Mouse (Mus musculus) liver, embryonic 11.5 days (tissue): ENCODE measurements around the gene Angptl2. TPM values are rescaled to one million over a fixed set of nuclear protein-coding genes. Genes with fewer than 3 reads are reported as not detected.

Source experiments
- ATAC-seq: fragments of 200-750 bp; cut with Nextera tagmentation; replicated peaks from 2 replicates; pipeline ENCODE4 v1.8.0; 2017; ENCODE audit warnings: moderate number of reproducible peaks, mild to moderate bottlenecking, moderate TSS enrichment, moderate library complexity; ENCODE audit not compliant: low FRiP score
- DNase-seq: peaks from one replicate; pipeline ENCODE4 v3.0.0-alpha.2; 2017; ENCODE audit warnings: low spot score
- H3K27ac ChIP-seq: fragments of 300-500 bp; sonication (generic); 2 replicates; pipeline ENCODE4 v1.5.1; 2014; ENCODE audit warnings: mild to moderate bottlenecking, low read depth, low read length, control low read depth
- H3K27me3 ChIP-seq: fragments of 300-500 bp; sonication (generic); replicated peaks from 2 replicates; pipeline ENCODE4 v1.6.1; 2014; ENCODE audit warnings: low read length, mixed read lengths; ENCODE audit not compliant: control insufficient read depth, insufficient read depth
- H3K36me3 ChIP-seq: fragments of 300-500 bp; sonication (generic); 2 replicates; pipeline ENCODE4 v1.6.1; 2014; ENCODE audit warnings: mild to moderate bottlenecking, low read length, moderate library complexity, mixed read lengths; ENCODE audit not compliant: control insufficient read depth, insufficient read depth
- H3K4me1 ChIP-seq: fragments of 300-500 bp; sonication (generic); replicated peaks from 2 replicates; pipeline ENCODE4 v1.6.1; 2014; ENCODE audit warnings: low read length, mixed read lengths; ENCODE audit not compliant: control insufficient read depth, insufficient read depth
- H3K4me2 ChIP-seq: fragments of 300-500 bp; sonication (generic); 2 replicates; pipeline ENCODE4 v1.6.1; 2014; ENCODE audit warnings: mild to moderate bottlenecking, control low read depth, moderate library complexity
- H3K4me3 ChIP-seq: fragments of 300-500 bp; sonication (generic); 2 replicates; pipeline ENCODE4 v1.5.1; 2014; ENCODE audit warnings: low read depth, low read length, control low read depth
- H3K9ac ChIP-seq: fragments of 300-500 bp; sonication (generic); 2 replicates; pipeline ENCODE4 v1.6.1; 2014; ENCODE audit warnings: low read depth, low read length, control low read depth
- H3K9me3 ChIP-seq: fragments of 300-500 bp; sonication (generic); 2 replicates; pipeline ENCODE4 v1.6.1; 2016; ENCODE audit warnings: low read length, inconsistent platforms, mixed read lengths; ENCODE audit not compliant: control insufficient read depth
- WGBS: fragments of 180-500 bp; shearing (Covaris S2); extraction: QIAGEN DNeasy Blood & Tissue Kit; methylation state at CpG from one replicate; pipeline ENCODE4 v1.1.7; 2014; 5-methylcytosine and 5-hydroxymethylcytosine counted together
- polyA plus RNA-seq: library from polyadenylated mRNA; unstranded; fragments of >200 nt; fragmentation: Nextera tagmentation; extraction: Ambion mirVana; gene quantifications from 2 replicates; pipeline ENCODE4 v1.2.1, GENCODE M21; 2014

Angptl2 gene
- polyA plus RNA-seq, 1 experiment from 2014 or later, result 11.3 TPM

DNA sequence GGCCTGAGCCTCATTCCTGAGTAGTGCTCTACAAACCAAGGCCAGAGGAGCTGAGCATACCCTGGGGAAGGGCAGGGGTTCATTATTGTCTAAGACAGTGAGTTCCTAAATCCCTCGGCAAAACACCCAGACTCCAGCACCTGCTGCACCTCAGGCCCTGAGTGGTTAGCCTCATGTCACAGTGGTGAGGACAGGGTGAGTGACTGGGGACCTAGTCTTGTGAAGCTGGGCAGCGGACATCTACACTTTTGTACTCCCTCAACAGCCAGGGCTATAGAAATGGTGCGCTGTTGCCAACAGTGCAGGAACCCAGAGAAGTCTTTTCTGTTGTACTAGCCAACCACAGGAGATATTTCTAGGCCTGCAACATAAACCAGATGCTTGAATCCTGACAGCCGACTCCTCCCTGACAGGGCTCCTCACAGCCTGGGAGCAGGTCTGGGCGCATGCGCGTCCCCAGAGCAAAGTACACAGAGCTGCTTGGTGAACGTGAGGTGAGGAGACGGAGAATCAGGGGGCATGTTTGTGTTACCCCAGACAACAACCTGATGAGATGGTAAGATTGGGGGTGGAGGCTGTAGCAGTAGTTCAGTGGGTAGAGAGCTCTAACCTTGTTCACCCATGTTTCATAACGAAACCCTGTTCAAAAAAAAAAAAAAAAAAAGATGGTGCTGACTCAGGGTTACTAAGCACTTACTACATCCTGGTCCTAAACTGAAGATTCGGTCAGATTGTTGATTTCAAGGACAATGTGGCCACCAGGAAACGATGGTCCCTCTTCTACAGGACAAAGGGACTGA lies 38.2 kb upstream of the Angptl2 start:
- WGBS, result 63% methylated on average over 12 of the region's 12 CpGs
- ATAC-seq (0 out of 2 replicates have a peak, but pooled peaks have one; percentile 23), DNase-seq (peak; percentile 56)
- Histone ChIP-seq H3K4me2 (0 out of 2 replicates have a peak overlapping the region, but pooled peaks have one; percentile 7), H3K4me1 (peaks cover 8% of the 10 kb centered on the region), H3K9me3 (no peaks in the 10 kb centered on the region), H3K27ac (peak overlapping the region; percentile 15), H3K36me3 (no peaks in the 10 kb centered on the region), H3K27me3 (no peaks in the 10 kb centered on the region; the same call in 1 of the 2 replicates), H3K4me3 (no peak overlapping the region), H3K9ac (no peak overlapping the region)

DNA sequence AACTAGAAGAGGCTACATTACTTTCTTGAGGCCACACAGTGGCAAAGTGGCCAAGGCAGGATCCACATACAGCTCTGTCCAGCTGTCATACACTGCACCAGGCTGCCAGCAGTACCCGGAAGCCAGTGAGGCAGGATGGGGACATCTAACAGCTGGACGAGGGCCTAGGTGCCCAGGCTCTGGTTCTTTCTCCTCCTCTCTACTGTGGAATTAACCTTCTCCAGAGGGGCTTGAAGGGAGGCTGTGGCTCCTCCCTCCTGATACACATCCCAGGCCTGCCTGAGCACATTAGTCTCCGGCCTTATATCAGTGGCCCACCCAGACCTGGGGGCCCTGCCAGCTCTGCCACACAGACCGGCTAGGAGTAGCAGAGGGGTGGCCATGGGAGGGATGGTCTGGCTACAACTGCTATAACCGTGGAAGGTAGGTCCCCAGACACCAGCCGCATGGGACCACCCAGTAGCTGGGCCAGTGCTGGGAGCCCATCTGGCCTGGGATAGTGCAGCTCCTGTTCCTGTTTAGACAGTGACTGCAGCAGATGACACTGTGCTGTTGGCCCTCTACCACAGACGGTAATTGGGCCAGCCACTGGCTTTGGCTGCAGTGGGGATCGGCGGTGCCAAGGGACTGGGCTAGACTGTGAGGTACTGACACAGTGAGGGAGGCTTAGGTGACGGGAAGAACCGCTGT lies 37.5 kb upstream of the Angptl2 start:
- Histone ChIP-seq H3K27ac (0 out of 2 replicates have a peak overlapping the region, but pooled peaks have one; percentile 19), H3K4me3 (no peak overlapping the region), H3K9ac (no peak overlapping the region), H3K4me2 (no peak overlapping the region), H3K4me1 (peaks cover 8% of the 10 kb centered on the region), H3K9me3 (no peaks in the 10 kb centered on the region), H3K27me3 (no peaks in the 10 kb centered on the region; the same call in 1 of the 2 replicates), H3K36me3 (no peaks in the 10 kb centered on the region)
- WGBS, result 68% methylated on average over 11 of the region's 11 CpGs
- ATAC-seq, result peak; percentile 31; the same call in 1 of the 2 replicates
- DNase-seq, result no peak

GRCm38 (mm10) chr2:33179171-33179929 lies 36.5 kb upstream of the Angptl2 start:
- Histone ChIP-seq H3K9ac (no peak overlapping the region), H3K4me3 (no peak overlapping the region), H3K4me1 (peaks cover 8% of the 10 kb centered on the region), H3K27ac (0 out of 2 replicates have a peak overlapping the region, but pooled peaks have one; percentile 19), H3K4me2 (no peak overlapping the region), H3K9me3 (no peaks in the 10 kb centered on the region), H3K36me3 (no peaks in the 10 kb centered on the region), H3K27me3 (no peaks in the 10 kb centered on the region; the same call in 1 of the 2 replicates)
- no peak for ATAC-seq
- DNase-seq, result no peak
- WGBS, result 77% methylated on average over 14 of the region's 14 CpGs

- no peak overlapping the region for H3K4me2 ChIP-seq
- H3K27me3 ChIP-seq, result no peaks in the 10 kb centered on the region; the same call in 1 of the 2 replicates
- H3K4me3 ChIP-seq, result no peak overlapping the region
- H3K9ac ChIP-seq, result no peak overlapping the region
- H3K27ac ChIP-seq, result no peak overlapping the region
- peaks cover 8% of the 10 kb centered on the region for H3K4me1 ChIP-seq
- no peaks in the 10 kb centered on the region for H3K9me3 ChIP-seq
- 72% methylated on average over 16 of the region's 16 CpGs for WGBS
- no peak for ATAC-seq
- DNase-seq, result no peak
- no peaks in the 10 kb centered on the region for H3K36me3 ChIP-seq
These were observed 35.8 kb upstream of the Angptl2 start for GRCm38 (mm10) chr2:33179930-33180630.

DNA sequence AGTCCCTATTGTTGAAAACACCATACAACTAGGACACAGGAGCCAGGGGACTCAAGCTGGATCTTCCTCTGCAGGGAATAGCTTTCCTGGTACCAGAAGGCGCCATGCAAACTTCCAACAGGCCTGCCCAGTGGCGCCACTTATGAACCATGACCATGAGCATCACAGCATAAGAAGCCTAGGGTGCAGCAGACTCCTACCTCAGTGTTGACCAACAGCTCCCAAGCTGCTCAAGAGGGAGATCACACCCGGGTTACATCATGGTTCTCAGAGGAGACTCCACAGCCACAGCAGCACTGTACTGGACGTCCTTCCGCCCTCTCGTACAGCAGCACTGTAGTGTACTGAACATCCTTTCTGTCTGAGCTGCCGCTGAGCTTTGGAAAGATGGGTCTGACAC lies 32.5 kb upstream of the Angptl2 start:
- Histone ChIP-seq H3K36me3 (no peaks in the 10 kb centered on the region), H3K27me3 (no peaks in the 10 kb centered on the region; the same call in 1 of the 2 replicates), H3K4me1 (peaks cover 4% of the 10 kb centered on the region; the same call in 1 of the 2 replicates), H3K27ac (no peak overlapping the region), H3K9ac (no peak overlapping the region), H3K4me2 (no peak overlapping the region), H3K9me3 (no peaks in the 10 kb centered on the region), H3K4me3 (no peak overlapping the region)
- 85% methylated on average over 7 of the region's 7 CpGs for WGBS
- ATAC-seq (no peak), DNase-seq (no peak)

- 88% methylated on average over 10 of the region's 10 CpGs for WGBS
- no peak for ATAC-seq
- no peak overlapping the region for H3K27ac ChIP-seq
- no peak overlapping the region for H3K9ac ChIP-seq
- no peak for DNase-seq
- no peaks in the 10 kb centered on the region for H3K9me3 ChIP-seq
- H3K4me1 ChIP-seq, result no peaks in the 10 kb centered on the region
- no peak overlapping the region for H3K4me2 ChIP-seq
- no peak overlapping the region for H3K4me3 ChIP-seq
- H3K27me3 ChIP-seq, result no peaks in the 10 kb centered on the region
- no peaks in the 10 kb centered on the region for H3K36me3 ChIP-seq
These were observed 31.2 kb upstream of the Angptl2 start for GRCm38 (mm10) chr2:33184641-33185040.

GRCm38 (mm10) chr2:33185258-33185657 lies 30.6 kb upstream of the Angptl2 start:
- H3K4me1 ChIP-seq, result no peaks in the 10 kb centered on the region
- DNase-seq (no peak), ATAC-seq (no peak)
- no peak overlapping the region for H3K4me3 ChIP-seq
- H3K4me2 ChIP-seq, result no peak overlapping the region
- H3K9me3 ChIP-seq, result no peaks in the 10 kb centered on the region
- H3K9ac ChIP-seq, result no peak overlapping the region
- no peak overlapping the region for H3K27ac ChIP-seq
- no peaks in the 10 kb centered on the region for H3K27me3 ChIP-seq
- no peaks in the 10 kb centered on the region for H3K36me3 ChIP-seq
- WGBS, result 76% methylated on average over 7 of the region's 7 CpGs

GRCm38 (mm10) chr2:33186505-33186904 lies 29.4 kb upstream of the Angptl2 start:
- Histone ChIP-seq H3K4me1 (no peaks in the 10 kb centered on the region), H3K27me3 (no peaks in the 10 kb centered on the region), H3K4me3 (no peak overlapping the region), H3K27ac (no peak overlapping the region), H3K4me2 (no peak overlapping the region), H3K9me3 (no peaks in the 10 kb centered on the region), H3K9ac (no peak overlapping the region), H3K36me3 (no peaks in the 10 kb centered on the region)
- DNase-seq (no peak), ATAC-seq (no peak)
- 65% methylated on average over 7 of the region's 7 CpGs for WGBS
